Mouse (Mus musculus) embryonic fibroblast, embryonic 13.5 days (primary cell): Measurements from ENCODE around the gene Tapbp. TPM values are rescaled to one million over a fixed set of nuclear protein-coding genes. Genes with fewer than 3 reads are reported as not detected.
A peak's percentile ranks its signal among the peaks of the same experiment; 100 is the strongest.

Experiments
- H3K27ac ChIP-seq: 2 replicates; pipeline ENCODE4 v1.5.1; 2012; ENCODE audit warnings: low read length, control low read depth, inconsistent platforms; ENCODE audit not compliant: insufficient read depth
- H3K4me1 ChIP-seq: 2 replicates; pipeline ENCODE4 v1.6.1; 2011; ENCODE audit warnings: low read length; ENCODE audit not compliant: control insufficient read depth, insufficient read depth
- H3K4me3 ChIP-seq: 2 replicates; pipeline ENCODE4 v1.5.1; 2011; ENCODE audit warnings: mild to moderate bottlenecking, control low read depth, low read length; ENCODE audit not compliant: insufficient read depth
- CTCF ChIP-seq: IDR thresholded peaks from 2 replicates; pipeline ENCODE4 v1.5.1; 2011; ENCODE audit warnings: mild to moderate bottlenecking, control low read depth, low read length, moderate library complexity, borderline replicate concordance; ENCODE audit not compliant: insufficient read depth
- POLR2A ChIP-seq: IDR thresholded peaks from 2 replicates; pipeline ENCODE4 v1.6.1; 2011; ENCODE audit warnings: low read depth, mild to moderate bottlenecking, control low read depth, low read length, moderate library complexity
- polyA plus RNA-seq: library from polyadenylated mRNA; stranded (reverse); fragments of >200 nt; gene quantifications from 2 replicates; pipeline ENCODE4 v1.2.4, GENCODE M21; 2011; ENCODE audit warnings: low read depth; ENCODE audit not compliant: missing spikeins, insufficient read length

Tapbp gene
- polyA plus RNA-seq, 1 experiment, result 91.2 TPM

DNA sequence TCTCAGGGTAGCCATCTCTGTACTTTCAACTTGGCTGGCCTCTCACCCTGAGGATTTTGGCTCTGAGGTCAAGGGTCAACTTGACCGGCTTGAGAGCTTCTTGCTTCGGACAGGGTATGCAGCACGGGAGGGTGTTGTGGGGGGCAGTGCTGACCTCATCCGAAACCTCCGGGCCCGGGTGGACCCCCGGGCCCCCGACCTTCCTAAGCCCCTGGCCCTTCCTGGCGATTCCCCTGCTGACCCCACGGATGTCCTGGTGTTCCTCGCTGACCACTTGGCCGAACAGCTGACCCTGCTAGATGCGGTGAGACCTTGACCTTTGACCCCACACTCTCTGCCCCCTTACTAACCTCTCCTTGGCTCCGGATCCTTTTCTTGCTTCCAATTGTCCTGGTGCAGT lies 16.7 kb downstream of the Tapbp start:
- no peak overlapping the region for H3K27ac ChIP-seq
- no peaks in the 10 kb centered on the region for H3K4me1 ChIP-seq
- TF ChIP-seq CTCF, result no peak
- no peak for TF ChIP-seq POLR2A
- H3K4me3 ChIP-seq, result no peak overlapping the region

GRCm38 (mm10) chr17:33932970-33933369 lies 17.3 kb downstream of the Tapbp start:
- no peak for TF ChIP-seq CTCF
- TF ChIP-seq POLR2A, result no peak
- Histone ChIP-seq H3K4me1 (no peaks in the 10 kb centered on the region), H3K4me3 (no peak overlapping the region)

GRCm38 (mm10) chr17:33935422-33936055 lies 19.8 kb downstream of the Tapbp start:
- Histone ChIP-seq H3K27ac (no peak overlapping the region), H3K4me3 (no peak overlapping the region), H3K4me1 (peaks cover 4% of the 10 kb centered on the region; the same call in 1 of the 2 replicates)
- no peak for TF ChIP-seq POLR2A
- TF ChIP-seq CTCF, result no peak

More at GRCm38 (mm10) chr17:33932970-33933369, 17.3 kb downstream of the Tapbp start:
- no peak overlapping the region for H3K27ac ChIP-seq

DNA sequence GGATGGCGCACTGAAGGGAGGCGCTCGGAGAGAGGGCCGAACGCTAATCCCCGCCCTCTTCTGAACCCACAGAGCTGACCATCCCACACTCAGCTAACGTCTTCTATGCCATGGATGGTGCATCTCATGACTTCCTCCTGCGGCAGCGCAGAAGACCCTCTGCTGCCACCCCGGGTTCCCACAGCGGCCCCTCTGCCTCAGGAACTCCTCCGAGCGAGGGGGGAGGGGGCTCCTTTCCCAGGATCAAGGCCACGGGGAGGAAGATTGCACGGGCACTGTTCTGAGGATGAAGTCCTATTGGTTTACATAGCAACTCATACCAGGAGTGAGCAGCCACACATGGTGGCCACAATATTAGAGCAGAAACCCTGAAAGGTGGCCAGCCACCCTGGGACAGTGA lies 21.3 kb downstream of the Tapbp start:
- Histone ChIP-seq H3K4me3 (no peak overlapping the region), H3K27ac (no peak overlapping the region), H3K4me1 (peaks cover 7% of the 10 kb centered on the region; the same call in 1 of the 2 replicates)
- TF ChIP-seq CTCF (no peak), POLR2A (no peak)

- no peak overlapping the region for H3K27ac ChIP-seq
- H3K4me1 ChIP-seq, result peaks cover 7% of the 10 kb centered on the region; the same call in 1 of the 2 replicates
- H3K4me3 ChIP-seq, result no peak overlapping the region
- TF ChIP-seq CTCF (no peak), POLR2A (no peak)
Measured at GRCm38 (mm10) chr17:33938783-33939182, 23.1 kb downstream of the Tapbp start.

GRCm38 (mm10) chr17:33940206-33940805 lies 24.6 kb downstream of the Tapbp start, which contains the start of the genes Pfdn6 and Wdr46:
Gene Pfdn6 (minus strand): TSS chr17:33940343.
Gene Wdr46 (plus strand): TSS chr17:33940660.
- Histone ChIP-seq H3K4me3 (peak within 1 kb of the TSS; percentile 93), H3K4me1 (peaks cover 7% of the 10 kb centered on the region; the same call in 1 of the 2 replicates), H3K27ac (peak within 1 kb of the TSS; percentile 76)
- peak; percentile 72 for TF ChIP-seq POLR2A
- no peak for TF ChIP-seq CTCF

- H3K27ac ChIP-seq, result no peak overlapping the region
Measured at GRCm38 (mm10) chr17:33940981-33941380, 25.3 kb downstream of the Tapbp start.

GRCm38 (mm10) chr17:33941381-33941780 lies 25.7 kb downstream of the Tapbp start:
- Histone ChIP-seq H3K4me3 (peak overlapping the region; percentile 93), H3K4me1 (peaks cover 7% of the 10 kb centered on the region; the same call in 1 of the 2 replicates), H3K27ac (no peak overlapping the region)
- TF ChIP-seq POLR2A (no peak), CTCF (no peak)

More at GRCm38 (mm10) chr17:33940981-33941380, 25.3 kb downstream of the Tapbp start:
- Histone ChIP-seq H3K4me3 (peak overlapping the region; percentile 93), H3K4me1 (peaks cover 7% of the 10 kb centered on the region; the same call in 1 of the 2 replicates)
- no peak for TF ChIP-seq CTCF
- TF ChIP-seq POLR2A, result no peak

DNA sequence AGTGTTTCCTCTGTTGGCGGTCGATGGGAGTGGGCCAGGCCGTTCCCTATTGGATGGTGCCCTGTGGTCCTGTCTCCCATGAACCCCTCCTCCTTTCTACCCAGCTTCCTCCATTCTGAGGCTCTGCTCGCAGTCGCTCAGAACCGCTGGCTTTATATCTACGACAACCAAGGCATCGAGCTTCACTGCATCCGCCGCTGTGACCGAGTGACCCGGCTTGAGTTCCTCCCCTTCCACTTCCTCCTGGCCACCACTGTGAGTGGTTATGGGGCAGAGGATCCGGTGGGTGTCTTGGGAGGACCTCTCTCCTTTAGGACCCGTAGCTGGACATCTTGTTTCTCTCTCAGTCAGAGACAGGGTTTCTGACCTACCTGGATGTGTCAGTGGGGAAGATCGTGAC lies 27.8 kb downstream of the Tapbp start:
- Histone ChIP-seq H3K27ac (no peak overlapping the region), H3K4me3 (no peak overlapping the region), H3K4me1 (peaks cover 7% of the 10 kb centered on the region; the same call in 1 of the 2 replicates)
- TF ChIP-seq POLR2A (no peak), CTCF (no peak)

GRCm38 (mm10) chr17:33947430-33948089 lies 31.9 kb downstream of the Tapbp start:
- TF ChIP-seq CTCF (no peak), POLR2A (no peak)
- H3K27ac ChIP-seq, result no peak overlapping the region
- H3K4me1 ChIP-seq, result peaks cover under 1% of the 10 kb centered on the region; the same call in 1 of the 2 replicates
- no peak overlapping the region for H3K4me3 ChIP-seq
